Mouse (Mus musculus) limb, embryonic 14.5 days (tissue): ENCODE data around the gene Iqgap3. TPM values are rescaled to one million over a fixed set of nuclear protein-coding genes. Genes with fewer than 3 reads are reported as not detected.

ENCODE experiments used
- ATAC-seq: fragments of 200-750 bp; cut with Nextera tagmentation; 2 replicates; pipeline ENCODE4 v1.8.0; 2017; ENCODE audit warnings: low read depth, moderate number of reproducible peaks, moderate TSS enrichment; ENCODE audit not compliant: low FRiP score
- DNase-seq: peaks from one replicate; pipeline ENCODE4 v3.0.0-alpha.2; 2015; ENCODE audit warnings: low spot score
- H3K27ac ChIP-seq: fragments of 300-500 bp; sonication (generic); replicated peaks from 2 replicates; pipeline ENCODE4 v1.5.1; 2014; ENCODE audit warnings: low read depth, mild to moderate bottlenecking, low read length, moderate library complexity, mixed read lengths
- H3K27me3 ChIP-seq: fragments of 300-500 bp; sonication (generic); 2 replicates; pipeline ENCODE4 v1.6.1; 2014; ENCODE audit warnings: low read length, mixed read lengths; ENCODE audit not compliant: control insufficient read depth, insufficient read depth
- H3K36me3 ChIP-seq: fragments of 300-500 bp; sonication (generic); 2 replicates; pipeline ENCODE4 v1.6.1; 2014; ENCODE audit warnings: mild to moderate bottlenecking, low read length, moderate library complexity, mixed read lengths; ENCODE audit not compliant: control insufficient read depth, insufficient read depth
- H3K4me1 ChIP-seq: fragments of 300-500 bp; sonication (generic); 2 replicates; pipeline ENCODE4 v1.6.1; 2014; ENCODE audit warnings: antibody characterized with exemption, low read length, mixed read lengths; ENCODE audit not compliant: control insufficient read depth, insufficient read depth
- H3K4me2 ChIP-seq: fragments of 300-500 bp; sonication (generic); replicated peaks from 2 replicates; pipeline ENCODE4 v1.6.1; 2014; ENCODE audit warnings: low read depth, mild to moderate bottlenecking, low read length, moderate library complexity; ENCODE audit not compliant: severe bottlenecking
- H3K4me3 ChIP-seq: fragments of 300-500 bp; sonication (generic); replicated peaks from 2 replicates; pipeline ENCODE4 v1.5.1; 2014; ENCODE audit warnings: low read length
- H3K9ac ChIP-seq: fragments of 300-500 bp; sonication (generic); 2 replicates; pipeline ENCODE4 v1.6.1; 2014; ENCODE audit warnings: mild to moderate bottlenecking, low read depth, low read length, moderate library complexity; ENCODE audit not compliant: severe bottlenecking
- H3K9me3 ChIP-seq: fragments of 300-500 bp; sonication (generic); 2 replicates; pipeline ENCODE4 v1.6.1; 2016; ENCODE audit warnings: low read length; ENCODE audit not compliant: control insufficient read depth
- POLR2A ChIP-seq: fragments of 200-500 bp; IDR thresholded peaks from 2 replicates; pipeline ENCODE4 v1.8.0; 2012; ENCODE audit warnings: inconsistent platforms, mild to moderate bottlenecking, moderate library complexity, borderline replicate concordance; ENCODE audit not compliant: insufficient read depth, insufficient read length; ENCODE audit errors: extremely low read depth
- WGBS: fragments of 180-500 bp; shearing (Covaris S2); extraction: QIAGEN DNeasy Blood & Tissue Kit; methylation state at CpG from one replicate; pipeline ENCODE4 v1.1.7; 2014; 5-methylcytosine and 5-hydroxymethylcytosine counted together
- polyA plus RNA-seq, 2 experiments: library from polyadenylated mRNA; depleted of rRNA in 1 of 2; stranded (reverse) in 1 of 2; unstranded in 1 of 2; fragments of >200 nt; fragmentation: Nextera tagmentation in 1 of 2; extraction: Ambion mirVana in 1 of 2; gene quantifications; 2 replicates each; pipeline versions ENCODE4 v1.2.1 to v1.2.3; 2012 to 2014

The Iqgap3 gene
- polyA plus RNA-seq, 2 experiments = 21.0 to 38.8 TPM

DNA sequence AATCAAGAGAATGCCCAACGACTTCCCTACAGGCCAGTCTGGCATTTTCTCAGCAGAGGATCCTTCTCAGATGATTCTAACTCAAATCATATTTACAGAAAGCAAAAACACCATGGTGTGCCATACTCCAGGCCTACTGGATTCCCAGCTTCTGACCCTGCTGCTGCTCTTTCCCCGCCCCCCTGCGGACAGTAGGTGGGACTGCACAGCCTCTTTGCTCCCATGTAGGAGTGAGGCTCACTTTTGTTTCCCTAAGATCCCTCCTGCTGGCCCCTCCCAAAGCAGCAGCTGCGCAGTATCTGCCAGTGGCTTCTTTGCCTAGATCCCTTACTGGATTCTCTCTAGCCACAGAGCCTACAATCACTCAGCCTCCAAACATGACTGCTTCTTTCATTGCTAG lies 24.4 kb downstream of the Iqgap3 start:
- WGBS = 85% methylated on average over 4 of the region's 4 CpGs
- Histone ChIP-seq H3K27ac (no peak overlapping the region), H3K4me2 (no peak overlapping the region), H3K9ac (no peak overlapping the region), H3K27me3 (no peaks in the 10 kb centered on the region), H3K9me3 (no peaks in the 10 kb centered on the region), H3K4me1 (no peaks in the 10 kb centered on the region), H3K36me3 (peaks cover 73% of the 10 kb centered on the region), H3K4me3 (no peak overlapping the region)
- ATAC-seq (no peak), DNase-seq (no peak)
- TF ChIP-seq POLR2A = no peak

DNA sequence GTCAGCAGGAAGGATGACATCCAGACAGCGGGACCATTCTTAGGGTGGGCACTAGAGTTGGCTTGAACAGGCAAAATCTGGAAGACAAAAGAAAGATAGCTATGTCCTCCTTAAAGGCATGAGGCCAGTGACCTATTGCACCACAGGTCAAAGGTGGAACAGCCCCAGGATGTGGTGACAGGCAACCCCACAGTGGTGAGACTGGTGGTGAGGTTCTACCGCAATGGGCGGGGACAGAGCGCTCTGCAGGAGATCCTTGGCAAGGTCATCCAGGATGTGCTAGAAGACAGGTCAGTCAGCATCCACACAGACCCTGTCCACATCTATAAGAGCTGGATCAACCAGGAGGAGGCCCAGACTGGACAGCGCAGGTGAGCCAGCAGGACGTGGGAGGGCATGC lies 27.4 kb downstream of the Iqgap3 start:
- Histone ChIP-seq H3K4me1 (no peaks in the 10 kb centered on the region), H3K9me3 (no peaks in the 10 kb centered on the region), H3K9ac (no peak overlapping the region), H3K4me2 (no peak overlapping the region), H3K4me3 (no peak overlapping the region), H3K36me3 (peaks cover 64% of the 10 kb centered on the region), H3K27ac (no peak overlapping the region), H3K27me3 (no peaks in the 10 kb centered on the region)
- no peak for ATAC-seq
- no peak for TF ChIP-seq POLR2A
- WGBS = 98% methylated on average over 4 of the region's 6 CpGs
- DNase-seq = no peak

DNA sequence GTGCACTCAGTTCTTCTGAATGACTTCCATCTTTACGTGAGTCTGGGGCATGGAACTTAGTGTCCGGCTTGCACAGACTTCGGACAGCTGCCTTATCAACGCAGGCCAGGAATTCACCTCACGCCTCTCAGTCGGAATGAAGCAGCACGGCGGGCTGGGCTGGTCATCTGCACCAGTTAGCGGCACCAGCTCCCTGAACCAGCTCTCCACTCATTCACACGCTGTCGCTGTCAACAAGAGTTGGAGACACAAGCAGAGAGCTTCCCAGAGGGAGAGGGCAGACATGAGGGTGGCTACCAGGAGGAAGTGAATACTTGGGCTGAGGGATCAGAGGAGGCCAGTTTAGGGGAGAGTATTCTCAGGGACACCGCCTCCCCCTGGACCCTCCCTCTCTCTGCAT lies 32.6 kb downstream of the Iqgap3 start:
- DNase-seq (no peak), ATAC-seq (no peak)
- no peaks in the 10 kb centered on the region for H3K4me1 ChIP-seq
- H3K4me3 ChIP-seq = no peak overlapping the region
- H3K27ac ChIP-seq = no peak overlapping the region
- no peak overlapping the region for H3K4me2 ChIP-seq
- no peak overlapping the region for H3K9ac ChIP-seq
- no peak for TF ChIP-seq POLR2A
- peaks cover 77% of the 10 kb centered on the region for H3K36me3 ChIP-seq
- H3K9me3 ChIP-seq = no peaks in the 10 kb centered on the region
- H3K27me3 ChIP-seq = no peaks in the 10 kb centered on the region
- 95% methylated on average over 12 of the region's 12 CpGs for WGBS

DNA sequence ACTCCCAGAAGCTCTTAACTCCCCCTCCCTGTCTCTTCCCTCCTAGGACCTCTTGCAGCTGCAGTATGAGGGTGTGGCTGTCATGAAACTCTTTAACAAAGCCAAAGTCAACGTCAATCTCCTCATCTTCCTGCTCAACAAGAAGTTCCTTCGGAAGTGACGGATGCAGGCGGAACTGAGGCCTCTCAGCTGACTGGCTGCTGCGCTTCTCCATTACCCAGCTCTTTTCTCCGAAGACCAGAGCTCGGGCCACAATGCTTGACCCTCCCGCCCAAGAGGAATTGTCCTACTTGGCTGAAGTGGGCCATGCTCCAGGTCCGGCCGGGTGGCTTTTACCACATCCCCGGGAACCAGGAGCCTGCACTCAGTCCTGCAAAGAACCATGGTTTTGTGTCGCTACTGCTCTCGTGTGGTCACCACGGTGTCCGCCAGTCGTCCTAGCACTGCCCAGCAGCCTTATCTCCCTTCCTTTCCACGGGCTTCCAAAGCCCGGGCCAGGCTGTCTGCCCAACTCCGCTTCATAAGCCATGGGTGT lies 38.4 kb downstream of the Iqgap3 start:
- Histone ChIP-seq H3K27ac (no peak overlapping the region), H3K9ac (no peak overlapping the region), H3K4me3 (no peak overlapping the region), H3K4me1 (no peaks in the 10 kb centered on the region), H3K36me3 (peaks cover 55% of the 10 kb centered on the region), H3K27me3 (no peaks in the 10 kb centered on the region), H3K4me2 (no peak overlapping the region), H3K9me3 (no peaks in the 10 kb centered on the region)
- 92% methylated on average over 19 of the region's 19 CpGs for WGBS
- DNase-seq (no peak), ATAC-seq (no peak)
- TF ChIP-seq POLR2A = no peak

DNA sequence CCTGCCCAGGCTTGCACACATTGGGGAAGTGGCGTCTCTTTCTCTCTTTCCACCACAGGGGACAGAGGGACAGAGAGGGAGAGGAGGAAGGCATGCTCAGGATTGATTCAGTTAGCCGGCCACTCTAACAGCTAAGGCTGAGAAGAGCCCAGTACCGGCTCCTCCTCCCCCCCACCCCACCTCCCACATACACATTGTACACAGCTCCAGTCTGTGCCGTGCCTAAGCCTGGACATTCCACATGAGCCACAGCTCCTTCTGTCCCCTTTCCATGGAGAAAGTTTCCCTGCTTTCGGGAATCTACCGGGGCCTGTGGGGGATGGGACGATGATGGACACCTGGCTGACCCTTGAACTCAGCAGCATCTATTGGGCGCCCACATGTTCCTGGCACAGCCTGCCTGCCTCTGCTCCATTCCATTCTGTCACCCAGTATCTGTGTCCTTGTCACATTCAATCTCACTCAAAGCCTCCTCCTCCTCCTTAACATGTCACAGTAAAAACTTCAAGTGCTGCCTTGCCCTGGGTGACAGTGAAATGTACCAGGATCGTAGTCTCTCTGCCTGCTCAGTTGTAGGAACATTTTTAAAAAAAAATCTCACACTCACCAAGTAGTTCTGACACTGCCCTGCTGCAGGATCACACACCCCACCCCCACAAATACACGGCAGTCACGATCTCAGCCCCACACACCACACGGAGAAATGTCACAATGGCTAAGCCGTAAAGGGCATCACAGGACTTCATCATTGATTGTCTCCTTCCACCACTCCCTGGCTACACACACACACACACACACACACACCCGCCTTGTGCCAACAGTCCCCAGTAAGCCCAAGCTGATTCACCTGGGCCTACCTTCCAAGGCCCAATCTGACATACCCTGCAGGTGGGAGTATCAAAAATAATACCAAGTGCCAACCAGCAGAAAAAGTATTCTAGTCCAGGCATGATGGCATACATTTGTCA lies 39.7 kb downstream of the Iqgap3 start:
- 77% methylated on average over 14 of the region's 14 CpGs for WGBS
- DNase-seq = no peak
- H3K9ac ChIP-seq = no peak overlapping the region
- H3K9me3 ChIP-seq = no peaks in the 10 kb centered on the region
- H3K4me2 ChIP-seq = no peak overlapping the region
- H3K27ac ChIP-seq = no peak overlapping the region
- no peak for TF ChIP-seq POLR2A
- no peaks in the 10 kb centered on the region for H3K27me3 ChIP-seq
- peaks cover 45% of the 10 kb centered on the region for H3K36me3 ChIP-seq
- no peak for ATAC-seq
- H3K4me1 ChIP-seq = no peaks in the 10 kb centered on the region
- H3K4me3 ChIP-seq = no peak overlapping the region
